Mouse (Mus musculus) spleen, adult 2 months (tissue): ENCODE results near the gene Celf1.
A peak's percentile ranks its signal among the peaks of the same experiment; 100 is the strongest.

Experiments
- CTCF ChIP-seq: fragments of 200-500 bp; IDR thresholded peaks from 2 replicates; pipeline ENCODE4 v1.5.1; 2011; ENCODE audit warnings: mild to moderate bottlenecking, inconsistent platforms; ENCODE audit not compliant: insufficient read depth, insufficient read length, insufficient replicate concordance; ENCODE audit errors: extremely low read depth
- POLR2A ChIP-seq: fragments of 200-500 bp; IDR thresholded peaks from 2 replicates; pipeline ENCODE4 v1.6.1; 2011; ENCODE audit warnings: low read depth, low read length, inconsistent platforms

DNA sequence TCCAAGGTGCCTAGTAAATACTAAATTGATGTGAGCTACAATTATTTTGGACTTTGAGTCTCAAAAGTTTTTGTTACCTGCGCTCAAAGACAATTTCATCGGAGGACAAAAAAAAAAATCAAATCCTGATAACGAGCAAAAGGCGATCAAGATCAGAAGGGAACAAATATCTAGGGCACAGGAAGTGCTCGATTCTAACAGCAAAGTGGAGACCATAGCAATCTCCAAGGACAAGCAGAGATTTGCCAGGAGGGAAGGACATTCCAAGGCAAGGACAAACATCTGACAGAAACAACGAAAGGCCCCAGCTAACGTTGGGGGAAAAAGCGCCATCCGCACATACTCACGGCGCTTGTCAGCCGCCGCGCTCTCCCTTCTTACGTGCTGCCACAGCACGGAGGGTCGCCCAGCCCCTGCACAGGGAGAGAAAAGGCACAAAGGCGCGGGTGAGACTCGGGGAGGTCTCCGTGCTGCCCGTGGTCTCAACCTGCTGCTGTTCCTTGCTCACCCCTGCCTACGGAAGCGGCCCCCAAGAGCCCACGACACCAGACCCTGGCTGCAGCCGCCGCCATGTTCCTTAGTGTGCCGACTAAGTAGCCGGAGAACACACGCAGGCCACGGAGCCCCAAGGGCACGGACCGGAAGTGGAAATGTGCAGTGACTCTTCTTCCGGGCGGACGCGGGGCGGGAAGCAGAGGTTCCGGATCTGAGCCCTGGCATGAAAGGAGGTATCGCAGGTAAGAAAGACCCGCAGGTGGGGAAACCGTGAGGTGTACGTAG, 35.9 kb upstream of the Celf1 start, which contains the start of the genes Kbtbd4 and Ndufs3:
- TF ChIP-seq CTCF (no peak), POLR2A (peak; percentile 68)
